Mouse (Mus musculus): ENCODE results near the gene Ildr2. TPM values are rescaled to one million over a fixed set of nuclear protein-coding genes. Genes with fewer than 3 reads are reported as not detected.

Ildr2 gene
- polyA plus RNA-seq, 1 experiment from 2014 or later, result 5.1 TPM

DNA sequence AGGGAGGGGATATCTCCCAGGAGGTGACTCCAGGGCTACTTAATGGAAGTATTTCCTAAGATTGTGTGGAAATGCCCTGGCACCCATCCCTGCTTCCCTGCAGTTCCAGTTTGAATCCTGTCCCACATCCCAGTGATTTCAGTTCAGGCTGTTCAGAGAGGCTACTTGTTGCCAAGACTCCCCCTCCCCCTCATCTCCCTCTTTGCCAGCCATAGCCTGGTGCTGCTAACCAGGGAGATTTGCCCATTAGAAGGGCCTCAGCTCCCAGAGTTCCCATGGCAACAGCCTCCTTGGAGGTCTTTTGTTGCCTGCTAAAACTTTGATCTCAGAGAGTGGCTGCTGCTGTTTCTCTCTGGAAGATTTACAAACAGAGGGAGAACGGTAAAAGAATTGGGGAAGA lies 26.6 kb downstream of the Ildr2 start:
- peaks cover 53% of the 10 kb centered on the region for H3K4me1 ChIP-seq (ENCODE audit: control insufficient read depth, insufficient read depth, low read length)
- no peak overlapping the region for H3K9ac ChIP-seq (ENCODE audit: low read length)

DNA sequence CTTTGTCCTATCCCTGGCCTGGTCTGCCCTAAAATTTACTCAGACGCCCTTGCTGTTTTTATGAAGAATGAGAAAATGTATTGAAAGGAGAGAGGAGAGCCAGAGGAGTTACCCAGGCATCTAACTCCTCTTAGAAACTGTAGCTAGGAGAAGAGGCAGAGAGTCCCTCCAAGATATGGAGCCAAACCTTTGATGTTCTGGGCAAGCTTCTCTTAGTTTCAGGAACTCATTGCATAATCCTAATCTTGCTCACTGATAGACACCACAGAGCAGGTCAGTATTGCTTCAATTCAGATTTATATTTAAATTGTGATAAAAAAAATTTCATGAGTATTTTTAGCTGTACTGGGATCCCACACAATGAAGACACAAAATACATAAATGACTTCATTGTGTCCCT lies 27.3 kb downstream of the Ildr2 start:
- WGBS, result 25% methylated on average over 1 of the region's 1 CpGs
- Histone ChIP-seq H3K4me3 (ENCODE audit: low read depth, low read length) (no peak overlapping the region), H3K9me3 (ENCODE audit: control insufficient read depth, low read length) (no peaks in the 10 kb centered on the region), H3K9ac (ENCODE audit: low read length) (no peak overlapping the region; the same call in 1 of the 2 replicates), H3K27me3 (ENCODE audit: control insufficient read depth, insufficient read depth, low read length) (no peaks in the 10 kb centered on the region), H3K4me1 (ENCODE audit: control insufficient read depth, insufficient read depth, low read length) (peaks cover 54% of the 10 kb centered on the region), H3K36me3 (ENCODE audit: control insufficient read depth, insufficient read depth, low read length) (no peaks in the 10 kb centered on the region), H3K27ac (ENCODE audit: low read depth, low read length) (peak overlapping the region; percentile 83), H3K4me2 (ENCODE audit: low read depth) (no peak overlapping the region)
- ATAC-seq (ENCODE audit: insufficient read depth, low FRiP score, low TSS enrichment), result no peak
- DNase-seq (ENCODE audit: low spot score), result no peak

More for the DNA sequence above, 26.6 kb downstream of the Ildr2 start:
- no peaks in the 10 kb centered on the region for H3K36me3 ChIP-seq (ENCODE audit: control insufficient read depth, insufficient read depth, low read length)
- ATAC-seq (ENCODE audit: insufficient read depth, low FRiP score, low TSS enrichment), result peak; percentile 51
- no peak overlapping the region for H3K4me3 ChIP-seq (ENCODE audit: low read depth, low read length)
- 4% methylated on average over 1 of the region's 1 CpGs for WGBS
- DNase-seq (ENCODE audit: low spot score), result peak; percentile 74
- H3K27ac ChIP-seq (ENCODE audit: low read depth, low read length), result peak overlapping the region; percentile 83
- H3K4me2 ChIP-seq (ENCODE audit: low read depth), result peak overlapping the region; percentile 21
- H3K9me3 ChIP-seq (ENCODE audit: control insufficient read depth, low read length), result no peaks in the 10 kb centered on the region
- H3K27me3 ChIP-seq (ENCODE audit: control insufficient read depth, insufficient read depth, low read length), result no peaks in the 10 kb centered on the region

DNA sequence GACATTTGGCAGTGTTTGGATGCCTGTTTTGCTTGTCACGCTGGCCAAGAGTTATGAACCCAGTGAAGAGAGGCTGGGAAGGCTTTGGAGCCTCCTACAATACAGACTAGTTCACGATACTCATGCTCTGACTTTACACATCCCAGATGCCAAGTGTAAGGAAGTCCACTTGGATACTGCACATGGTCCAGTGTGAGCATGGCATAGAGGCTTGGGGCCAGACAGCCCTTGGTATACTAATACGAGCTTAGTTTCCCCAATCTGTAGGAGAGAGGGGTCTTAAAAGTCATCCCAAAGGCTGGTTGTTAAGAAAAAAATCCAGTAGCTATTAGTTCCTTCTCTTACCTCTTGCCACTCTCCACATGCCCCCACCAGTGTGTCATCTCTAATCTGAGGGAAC lies 27.9 kb downstream of the Ildr2 start:
- Histone ChIP-seq H3K9me3 (ENCODE audit: control insufficient read depth, low read length) (no peaks in the 10 kb centered on the region), H3K36me3 (ENCODE audit: control insufficient read depth, insufficient read depth, low read length) (no peaks in the 10 kb centered on the region), H3K4me2 (ENCODE audit: low read depth) (peak overlapping the region; percentile 3; the same call in 1 of the 2 replicates), H3K4me3 (ENCODE audit: low read depth, low read length) (no peak overlapping the region), H3K27ac (ENCODE audit: low read depth, low read length) (peak overlapping the region; percentile 93; the same call in 1 of the 2 replicates), H3K27me3 (ENCODE audit: control insufficient read depth, insufficient read depth, low read length) (no peaks in the 10 kb centered on the region), H3K4me1 (ENCODE audit: control insufficient read depth, insufficient read depth, low read length) (peaks cover 55% of the 10 kb centered on the region), H3K9ac (ENCODE audit: low read length) (no peak overlapping the region)
- ATAC-seq (ENCODE audit: insufficient read depth, low FRiP score, low TSS enrichment), result no peak
- no peak for DNase-seq (ENCODE audit: low spot score)
- 9% methylated on average over 3 of the region's 3 CpGs for WGBS

DNA sequence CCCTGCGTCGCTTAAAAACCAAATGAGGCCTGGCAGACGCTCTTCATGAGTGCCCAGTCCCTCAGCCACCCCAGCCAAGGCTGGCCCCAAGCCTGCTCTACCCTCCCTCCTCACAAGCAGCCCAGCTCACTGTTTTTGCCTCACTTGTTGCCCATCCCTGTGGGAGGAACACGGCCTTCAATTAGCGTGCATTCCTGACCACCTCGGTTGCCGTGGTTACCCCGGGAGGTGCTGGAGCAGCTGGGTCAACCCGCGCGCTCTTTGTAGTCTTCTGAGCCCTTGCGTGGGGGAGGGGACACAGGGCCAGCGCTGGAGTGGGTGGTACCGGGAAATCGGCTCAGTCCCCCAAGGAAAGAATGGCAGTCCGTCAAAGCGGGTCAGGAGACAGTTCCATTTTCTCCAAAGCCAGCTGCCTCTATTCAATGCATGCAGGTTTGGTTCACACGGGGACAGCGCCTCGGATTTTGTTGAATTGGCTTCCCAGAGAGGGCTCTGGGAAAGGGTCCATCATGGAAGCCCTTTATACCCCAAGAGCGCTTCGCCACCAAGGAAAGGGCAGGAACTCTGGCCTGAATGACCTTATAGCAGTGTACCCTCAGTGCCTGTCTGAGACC lies 28.8 kb downstream of the Ildr2 start:
- H3K9ac ChIP-seq (ENCODE audit: low read length), result peak overlapping the region; percentile 9; the same call in 1 of the 2 replicates
- DNase-seq (ENCODE audit: low spot score), result peak; percentile 96
- peak; percentile 95 for ATAC-seq (ENCODE audit: insufficient read depth, low FRiP score, low TSS enrichment)

DNA sequence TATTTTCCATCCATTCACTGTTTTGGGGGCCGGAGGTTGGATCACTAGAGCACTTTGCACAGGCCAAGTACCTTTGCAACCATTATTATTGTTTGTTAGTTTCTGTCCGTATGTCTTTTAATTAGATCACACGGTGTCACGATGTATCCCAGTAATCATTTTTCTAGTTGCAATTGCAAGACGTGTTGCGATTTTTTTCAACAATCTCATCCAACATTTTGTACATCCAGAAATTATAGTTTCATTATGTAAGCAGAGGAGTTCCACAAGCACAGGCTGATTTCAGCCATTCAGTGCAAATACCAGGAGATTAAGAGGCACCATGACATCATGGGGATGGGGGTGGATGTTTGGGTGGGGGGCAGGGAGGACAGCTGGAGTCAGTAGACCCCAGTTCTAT lies 29.5 kb downstream of the Ildr2 start:
- Histone ChIP-seq H3K4me2 (ENCODE audit: low read depth) (no peak overlapping the region; the same call in 1 of the 2 replicates), H3K27ac (ENCODE audit: low read depth, low read length) (peak overlapping the region; percentile 93), H3K9me3 (ENCODE audit: control insufficient read depth, low read length) (no peaks in the 10 kb centered on the region), H3K4me1 (ENCODE audit: control insufficient read depth, insufficient read depth, low read length) (peaks cover 51% of the 10 kb centered on the region), H3K27me3 (ENCODE audit: control insufficient read depth, insufficient read depth, low read length) (no peaks in the 10 kb centered on the region), H3K36me3 (ENCODE audit: control insufficient read depth, insufficient read depth, low read length) (no peaks in the 10 kb centered on the region), H3K4me3 (ENCODE audit: low read depth, low read length) (no peak overlapping the region), H3K9ac (ENCODE audit: low read length) (no peak overlapping the region)
- no peak for DNase-seq (ENCODE audit: low spot score)
- WGBS, result 80% methylated on average over 6 of the region's 6 CpGs
- ATAC-seq (ENCODE audit: insufficient read depth, low FRiP score, low TSS enrichment), result no peak

More for the DNA sequence above, 28.8 kb downstream of the Ildr2 start:
- 3% methylated on average over 22 of the region's 22 CpGs for WGBS
- no peaks in the 10 kb centered on the region for H3K36me3 ChIP-seq (ENCODE audit: control insufficient read depth, insufficient read depth, low read length)
- H3K9me3 ChIP-seq (ENCODE audit: control insufficient read depth, low read length), result no peaks in the 10 kb centered on the region
- H3K4me2 ChIP-seq (ENCODE audit: low read depth), result peak overlapping the region; percentile 32
- H3K4me3 ChIP-seq (ENCODE audit: low read depth, low read length), result 0 out of 2 replicates have a peak overlapping the region, but pooled peaks have one; percentile 3
- no peaks in the 10 kb centered on the region for H3K27me3 ChIP-seq (ENCODE audit: control insufficient read depth, insufficient read depth, low read length)
- H3K27ac ChIP-seq (ENCODE audit: low read depth, low read length), result peak overlapping the region; percentile 93
- peaks cover 55% of the 10 kb centered on the region for H3K4me1 ChIP-seq (ENCODE audit: control insufficient read depth, insufficient read depth, low read length)

DNA sequence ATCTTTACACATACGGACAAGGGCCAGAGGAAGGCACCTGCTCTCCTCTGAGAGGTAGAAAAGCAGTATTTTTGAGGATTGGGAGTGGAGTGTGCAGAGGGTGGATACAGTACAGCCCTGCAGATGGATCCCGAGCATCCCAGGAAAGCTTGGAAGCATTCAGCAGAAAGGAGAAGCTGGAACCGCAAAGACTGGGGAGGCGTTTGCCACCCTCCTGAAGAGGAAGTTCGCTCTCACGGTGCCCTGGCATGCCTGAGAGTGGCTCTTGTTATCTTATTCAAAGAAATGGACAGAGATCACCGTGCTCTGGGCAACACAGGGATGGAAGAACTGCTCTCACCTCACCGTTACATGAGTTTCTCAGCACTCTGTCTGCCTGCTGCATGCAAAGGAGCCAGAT lies 30.5 kb downstream of the Ildr2 start:
- 74% methylated on average over 8 of the region's 8 CpGs for WGBS
- Histone ChIP-seq H3K4me2 (ENCODE audit: low read depth) (no peak overlapping the region), H3K9me3 (ENCODE audit: control insufficient read depth, low read length) (no peaks in the 10 kb centered on the region), H3K27me3 (ENCODE audit: control insufficient read depth, insufficient read depth, low read length) (no peaks in the 10 kb centered on the region), H3K27ac (ENCODE audit: low read depth, low read length) (no peak overlapping the region), H3K4me1 (ENCODE audit: control insufficient read depth, insufficient read depth, low read length) (peaks cover 44% of the 10 kb centered on the region), H3K4me3 (ENCODE audit: low read depth, low read length) (no peak overlapping the region), H3K36me3 (ENCODE audit: control insufficient read depth, insufficient read depth, low read length) (no peaks in the 10 kb centered on the region), H3K9ac (ENCODE audit: low read length) (no peak overlapping the region)
- DNase-seq (ENCODE audit: low spot score), result no peak
- ATAC-seq (ENCODE audit: insufficient read depth, low FRiP score, low TSS enrichment), result no peak

DNA sequence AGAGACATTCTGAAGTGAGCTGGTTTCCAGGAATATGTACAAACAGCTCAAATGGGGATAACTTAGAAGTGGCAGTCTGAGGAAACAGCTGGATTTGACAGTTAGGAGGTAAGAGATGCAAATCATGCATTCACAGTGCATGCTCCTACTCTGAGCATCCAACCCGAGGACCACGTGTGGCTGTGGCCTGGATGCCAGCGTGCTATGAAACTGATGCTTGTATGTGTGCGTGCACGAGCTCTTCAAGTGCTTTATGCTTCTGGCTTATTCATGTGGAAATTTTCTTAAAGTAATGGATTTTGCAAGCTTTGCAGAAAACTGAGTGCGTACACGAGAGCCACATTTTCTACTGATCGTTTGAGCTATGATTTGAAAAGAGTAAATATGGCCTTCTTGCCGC lies 32.3 kb downstream of the Ildr2 start:
- ATAC-seq (ENCODE audit: insufficient read depth, low FRiP score, low TSS enrichment) (no peak), DNase-seq (ENCODE audit: low spot score) (no peak)
- 82% methylated on average over 9 of the region's 9 CpGs for WGBS
- Histone ChIP-seq H3K9me3 (ENCODE audit: control insufficient read depth, low read length) (no peaks in the 10 kb centered on the region), H3K27me3 (ENCODE audit: control insufficient read depth, insufficient read depth, low read length) (no peaks in the 10 kb centered on the region), H3K4me3 (ENCODE audit: low read depth, low read length) (no peak overlapping the region), H3K4me2 (ENCODE audit: low read depth) (no peak overlapping the region), H3K36me3 (ENCODE audit: control insufficient read depth, insufficient read depth, low read length) (no peaks in the 10 kb centered on the region), H3K4me1 (ENCODE audit: control insufficient read depth, insufficient read depth, low read length) (peaks cover 27% of the 10 kb centered on the region), H3K27ac (ENCODE audit: low read depth, low read length) (no peak overlapping the region), H3K9ac (ENCODE audit: low read length) (no peak overlapping the region)

DNA sequence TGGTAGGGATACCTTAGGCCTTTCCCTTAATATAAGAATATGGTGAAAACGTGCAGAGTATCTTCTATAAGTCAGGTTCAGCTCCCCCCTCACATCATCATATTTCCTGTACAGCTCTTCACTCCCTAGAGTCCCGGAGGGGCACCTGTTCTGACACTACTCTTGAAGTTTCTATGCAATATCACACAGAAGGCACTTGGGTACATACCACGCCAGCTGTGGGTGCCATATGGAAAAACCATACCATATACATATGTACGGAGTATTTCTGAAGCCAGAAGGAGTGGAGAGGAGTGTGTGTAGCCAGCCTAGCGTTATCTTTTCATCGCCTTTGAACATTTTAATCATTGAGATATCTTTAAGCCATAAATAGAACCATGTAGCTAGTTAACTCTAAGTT lies 36.6 kb downstream of the Ildr2 start:
- Histone ChIP-seq H3K4me1 (ENCODE audit: control insufficient read depth, insufficient read depth, low read length) (0 out of 2 replicates have a peak, but pooled peaks cover 2% of the 10 kb centered on the region), H3K27ac (ENCODE audit: low read depth, low read length) (no peak overlapping the region), H3K4me3 (ENCODE audit: low read depth, low read length) (no peak overlapping the region), H3K4me2 (ENCODE audit: low read depth) (no peak overlapping the region), H3K36me3 (ENCODE audit: control insufficient read depth, insufficient read depth, low read length) (peaks cover 2% of the 10 kb centered on the region; the same call in 1 of the 2 replicates), H3K9ac (ENCODE audit: low read length) (no peak overlapping the region), H3K27me3 (ENCODE audit: control insufficient read depth, insufficient read depth, low read length) (no peaks in the 10 kb centered on the region), H3K9me3 (ENCODE audit: control insufficient read depth, low read length) (no peaks in the 10 kb centered on the region)
- 94% methylated on average over 6 of the region's 6 CpGs for WGBS
- no peak for DNase-seq (ENCODE audit: low spot score)
- no peak for ATAC-seq (ENCODE audit: insufficient read depth, low FRiP score, low TSS enrichment)

DNA sequence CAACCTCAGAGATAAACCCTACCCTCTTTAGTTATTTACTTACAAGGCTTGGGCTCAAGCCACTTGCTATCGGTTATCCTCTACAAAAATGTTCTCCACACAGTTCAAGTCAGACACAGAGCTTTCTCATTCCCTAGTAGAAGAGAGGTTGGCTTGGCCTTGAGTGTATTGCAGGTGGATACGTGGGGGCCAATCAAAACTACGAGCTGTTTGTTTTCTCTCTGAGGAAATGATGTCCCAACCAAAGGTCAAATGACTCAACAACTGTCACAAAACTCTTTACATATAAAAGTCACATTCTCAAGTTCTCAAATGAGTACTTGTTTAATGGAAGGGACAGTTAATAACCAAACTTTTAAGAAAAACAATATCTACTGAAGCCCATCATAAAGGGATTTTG lies 39.1 kb downstream of the Ildr2 start:
- H3K9ac ChIP-seq (ENCODE audit: low read length), result no peak overlapping the region
- 81% methylated on average over 3 of the region's 3 CpGs for WGBS
- no peaks in the 10 kb centered on the region for H3K4me1 ChIP-seq (ENCODE audit: control insufficient read depth, insufficient read depth, low read length)
- H3K27ac ChIP-seq (ENCODE audit: low read depth, low read length), result no peak overlapping the region
- no peaks in the 10 kb centered on the region for H3K27me3 ChIP-seq (ENCODE audit: control insufficient read depth, insufficient read depth, low read length)
- ATAC-seq (ENCODE audit: insufficient read depth, low FRiP score, low TSS enrichment) (no peak), DNase-seq (ENCODE audit: low spot score) (no peak)
- H3K4me2 ChIP-seq (ENCODE audit: low read depth), result no peak overlapping the region
- H3K9me3 ChIP-seq (ENCODE audit: control insufficient read depth, low read length), result no peaks in the 10 kb centered on the region
- H3K36me3 ChIP-seq (ENCODE audit: control insufficient read depth, insufficient read depth, low read length), result peaks cover 2% of the 10 kb centered on the region; the same call in 1 of the 2 replicates
- H3K4me3 ChIP-seq (ENCODE audit: low read depth, low read length), result no peak overlapping the region
